23 mouse cellular contexts compared by ENCODE assay signal in genomic region chr6:142669343-142669742, GRCm38 (mm10). TPM values are rescaled to one million over a fixed set of nuclear protein-coding genes. Genes with fewer than 3 reads are reported as not detected.
DNase-seq lines count a peak whose midpoint lies in the region; ATAC-seq and TF ChIP-seq lines count a peak whose summit lies in the region.
"Had no signal": no experiment of that assay in that cellular context is flagged by ENCODE, and none has a peak within 500 bp of the region (broad histone marks: within the 10 kb centered on the region; RNA-seq: fewer than 3 reads in every experiment).

No protein-coding gene starts in this region.

- TF ChIP-seq EP300 in heart, postnatal 0 days (IDR thresholded peaks at IDR 0.05; ENCODE audit: low read depth), result no peak

- DNase-seq in frontal cortex, postnatal 14 days (ENCODE audit: low spot score in 2 of 2), result no peak
- no peak for DNase-seq in heart, postnatal 0 days (ENCODE audit: low spot score)
- DNase-seq in heart, adult 11 months, result no peak
- DNase-seq in brain, adult 2 months (ENCODE audit: low read depth, low spot score), result peak; percentile 16
- no peak for DNase-seq in cerebellum, adult 9-11 months
- DNase-seq: adrenal gland, adult 8-10 months; adrenal gland, postnatal 36 days; B cell, adult 2 months; cerebellum, adult 18-20 months; cerebellum, postnatal 10 days; gastrocnemius, postnatal 10 days; heart, postnatal 36 days had no signal

- H3K27ac ChIP-seq in forebrain, embryonic 13.5 days, result no peak overlapping the region
- H3K27ac ChIP-seq in forebrain, embryonic 12.5 days, result no peak overlapping the region
- H3K27ac ChIP-seq in heart, postnatal 0 days (ENCODE audit: low read depth), result 0 out of 2 replicates have a peak overlapping the region, but pooled peaks have one; percentile 91
- H3K27ac ChIP-seq: embryonic facial prominence, embryonic 10.5 days; hindbrain, embryonic 12.5 days had no signal

- TF ChIP-seq CTCF in heart, postnatal 0 days (IDR thresholded peaks at IDR 0.05; ENCODE audit: low read depth), result no peak

- H3K4me2 ChIP-seq in forebrain, embryonic 13.5 days, result no peak overlapping the region
- no peak overlapping the region for H3K4me2 ChIP-seq in forebrain, embryonic 12.5 days
- H3K4me2 ChIP-seq in heart, postnatal 0 days (ENCODE audit: low read depth, low read length), result no peak overlapping the region
- H3K4me2 ChIP-seq: heart, embryonic 15.5 days; hindbrain, embryonic 12.5 days had no signal

- peaks cover 5% of the 10 kb centered on the region for H3K9me3 ChIP-seq in forebrain, embryonic 13.5 days (replicated peaks)
- no peaks in the 10 kb centered on the region for H3K9me3 ChIP-seq in forebrain, embryonic 12.5 days
- H3K9me3 ChIP-seq in heart, postnatal 0 days (replicated peaks; ENCODE audit: control insufficient read depth, low read length), result peaks cover 4% of the 10 kb centered on the region; the same call in 1 of the 2 replicates
- H3K9me3 ChIP-seq: embryonic facial prominence, embryonic 10.5 days; G1E; hindbrain, embryonic 12.5 days had no signal

- no peaks in the 10 kb centered on the region for H3K36me3 ChIP-seq in forebrain, embryonic 13.5 days (ENCODE audit: poor library complexity, severe bottlenecking)
- H3K36me3 ChIP-seq in forebrain, embryonic 12.5 days (replicated peaks), result no peaks in the 10 kb centered on the region
- H3K36me3 ChIP-seq in heart, postnatal 0 days (replicated peaks; ENCODE audit: control insufficient read depth, insufficient read depth, low read length), result peaks cover 49% of the 10 kb centered on the region
- H3K36me3 ChIP-seq: embryonic facial prominence, embryonic 10.5 days; G1E; hindbrain, embryonic 12.5 days had no signal

- WGBS in forebrain, embryonic 13.5 days, result 91% methylated on average over 6 of the region's 6 CpGs
- WGBS in forebrain, embryonic 12.5 days, result 98% methylated on average over 6 of the region's 6 CpGs
- WGBS in heart, postnatal 0 days, result 88% methylated on average over 6 of the region's 6 CpGs

- peak; percentile 53; the same call in 1 of the 2 replicates for ATAC-seq in forebrain, embryonic 13.5 days
- no peak for ATAC-seq in forebrain, embryonic 12.5 days (ENCODE audit: low FRiP score)
- peak; percentile 13; the same call in 1 of the 2 replicates for ATAC-seq in frontal cortex, adult (ENCODE audit: low TSS enrichment)
- no peak for ATAC-seq in heart, postnatal 0 days (ENCODE audit: insufficient read depth, low read depth)
- ATAC-seq: CD4-positive, CD25-positive, alpha-beta regulatory T cell, adult 4 months; hindbrain, embryonic 16.5 days; inflammation-experienced regulatory T-cells, adult 6 months; intestine, postnatal 0 days had no signal

- no peaks in the 10 kb centered on the region for H3K4me1 ChIP-seq in forebrain, embryonic 13.5 days
- H3K4me1 ChIP-seq in forebrain, embryonic 12.5 days, result no peaks in the 10 kb centered on the region
- peaks cover 16% of the 10 kb centered on the region; the same call in 1 of the 2 replicates for H3K4me1 ChIP-seq in heart, postnatal 0 days (ENCODE audit: control insufficient read depth, insufficient read depth)
- H3K4me1 ChIP-seq: embryonic facial prominence, embryonic 10.5 days; hindbrain, embryonic 12.5 days had no signal

- H3K27me3 ChIP-seq in forebrain, embryonic 13.5 days, result no peaks in the 10 kb centered on the region
- H3K27me3 ChIP-seq in forebrain, embryonic 12.5 days, result no peaks in the 10 kb centered on the region
- H3K27me3 ChIP-seq in heart, postnatal 0 days (ENCODE audit: control insufficient read depth, insufficient read depth, low read length), result no peaks in the 10 kb centered on the region
- H3K27me3 ChIP-seq: heart, embryonic 15.5 days; hindbrain, embryonic 12.5 days had no signal

- no peak overlapping the region for H3K4me3 ChIP-seq in forebrain, embryonic 13.5 days
- no peak overlapping the region for H3K4me3 ChIP-seq in forebrain, embryonic 12.5 days (replicated peaks)
- no peak overlapping the region for H3K4me3 ChIP-seq in heart, postnatal 0 days (ENCODE audit: low read depth, low read length)
- H3K4me3 ChIP-seq: embryonic facial prominence, embryonic 10.5 days; heart, embryonic 15.5 days; hindbrain, embryonic 12.5 days had no signal

- H3K9ac ChIP-seq in forebrain, embryonic 13.5 days, result no peak overlapping the region
- no peak overlapping the region for H3K9ac ChIP-seq in forebrain, embryonic 12.5 days
- H3K9ac ChIP-seq in heart, postnatal 0 days (replicated peaks; ENCODE audit: low read depth, low read length), result no peak overlapping the region
- H3K9ac ChIP-seq: heart, embryonic 15.5 days; hindbrain, embryonic 12.5 days had no signal

RNA-seq across cellular contexts. Expression of gene Abcc9, which starts 32.8 kb away (rescaled TPM):
- 1.6 and 1.7 TPM in 2 replicates for polyA plus RNA-seq in forebrain, embryonic 13.5 days (2015; fragmentation: Nextera tagmentation; extraction: Ambion mirVana)
- 1.9 and 2.1 TPM in 2 replicates for polyA plus RNA-seq in forebrain, embryonic 12.5 days (2016; fragmentation: Nextera tagmentation; extraction: Ambion mirVana)
- 104 and 108 TPM in 2 replicates for total RNA-seq in heart, postnatal 0 days (2014; rRNA removed; ENCODE audit: low replicate concordance)
- 18.8 and 21.0 TPM in 2 replicates for polyA plus RNA-seq in heart, postnatal 0 days (2015; fragmentation: Nextera tagmentation; extraction: Ambion mirVana)
- polyA plus RNA-seq: CD4-positive, CD25-positive, alpha-beta regulatory T cell, adult 4 months; G1E had no signal

Comparison
In these comparisons a context has a peak if more than half of its experiments do, and no peak if none do; other contexts are left out.
1. ATAC-seq: peak in forebrain, embryonic 13.5 days (single experiment) and frontal cortex, adult (single experiment); none in forebrain, embryonic 12.5 days (single experiment) and heart, postnatal 0 days (single experiment).